Mouse (Mus musculus) myocyte (in vitro differentiated cells): ENCODE data around the gene Dennd1b. TPM values are rescaled to one million over a fixed set of nuclear protein-coding genes. Genes with fewer than 3 reads are reported as not detected.

Experiments
- H3K27me3 ChIP-seq: one replicate; pipeline ENCODE4 v1.6.1; 2011; ENCODE audit not compliant: control insufficient read depth, insufficient read depth, insufficient read length
- H3K36me3 ChIP-seq: one replicate; pipeline ENCODE4 v1.6.1; 2011; ENCODE audit not compliant: control insufficient read depth, insufficient read depth
- H3K4me2 ChIP-seq: one replicate; pipeline ENCODE4 v1.6.1; 2011; ENCODE audit warnings: low read depth, control low read depth
- H3K4me3 ChIP-seq: one replicate; pipeline ENCODE4 v1.5.1; 2011; ENCODE audit warnings: mild to moderate bottlenecking, control low read depth, moderate library complexity
- H3K79me2 ChIP-seq: one replicate; pipeline ENCODE4 v1.6.1; 2011; ENCODE audit not compliant: control insufficient read depth, insufficient read depth
- H3ac ChIP-seq: one replicate; pipeline ENCODE4 v1.6.1; 2011; ENCODE audit not compliant: control insufficient read depth, insufficient read length
- CEBPB ChIP-seq: IDR thresholded peaks from 2 replicates; pipeline ENCODE4 v1.6.1; 2011; ENCODE audit warnings: mild to moderate bottlenecking, moderate library complexity; ENCODE audit not compliant: poor library complexity, insufficient read depth, severe bottlenecking
- E2F4 ChIP-seq: IDR thresholded peaks from one replicate; pipeline ENCODE4 v1.6.1; 2011; ENCODE audit warnings: mild to moderate bottlenecking, control low read depth, moderate library complexity; ENCODE audit not compliant: insufficient read depth
- MAX ChIP-seq: IDR thresholded peaks from one replicate; pipeline ENCODE4 v1.6.1; 2011; ENCODE audit warnings: low read depth, mild to moderate bottlenecking, control low read depth
- MYOD1 ChIP-seq, 3 experiments: IDR thresholded peaks; one replicate each; pipeline ENCODE4 v1.6.1; 2011; ENCODE audit warnings: control low read depth in 2 of 3, low read depth in 2 of 3, mild to moderate bottlenecking in 2 of 3, moderate library complexity in 1 of 3; ENCODE audit not compliant: insufficient read length in 2 of 3, control insufficient read depth in 1 of 3
- MYOG ChIP-seq, 3 experiments: IDR thresholded peaks; one replicate each; pipeline ENCODE4 v1.6.1; 2011; ENCODE audit warnings: control low read depth in 2 of 3, low read depth in 2 of 3, mild to moderate bottlenecking in 2 of 3; ENCODE audit not compliant: insufficient read length in 2 of 3, control insufficient read depth in 1 of 3, insufficient read depth in 1 of 3
- POLR2A ChIP-seq: IDR thresholded peaks from one replicate; pipeline ENCODE4 v1.6.1; 2011; ENCODE audit warnings: low read depth, mild to moderate bottlenecking, control low read depth, moderate library complexity; ENCODE audit not compliant: insufficient read length
- POLR2AphosphoS2 ChIP-seq: IDR thresholded peaks from one replicate; pipeline ENCODE4 v1.6.1; 2011; ENCODE audit warnings: low read depth, control low read depth; ENCODE audit not compliant: insufficient read length
- REST ChIP-seq: IDR thresholded peaks from one replicate; pipeline ENCODE4 v1.6.1; 2011; ENCODE audit warnings: mild to moderate bottlenecking, control low read depth, moderate library complexity; ENCODE audit not compliant: insufficient read depth, insufficient read length
- SRF ChIP-seq: IDR thresholded peaks from one replicate; pipeline ENCODE4 v1.6.1; 2011; ENCODE audit warnings: low read depth; ENCODE audit not compliant: control insufficient read depth, insufficient read length
- TCF12 ChIP-seq: IDR thresholded peaks from one replicate; pipeline ENCODE4 v1.6.1; 2011; ENCODE audit warnings: mild to moderate bottlenecking, control low read depth; ENCODE audit not compliant: poor library complexity, insufficient read depth, severe bottlenecking
- TCF3 ChIP-seq: IDR thresholded peaks from one replicate; pipeline ENCODE4 v1.6.1; 2011; ENCODE audit warnings: low read depth, control low read depth; ENCODE audit not compliant: insufficient read length
- USF1 ChIP-seq: IDR thresholded peaks from one replicate; pipeline ENCODE4 v1.6.1; 2011; ENCODE audit warnings: low read depth, mild to moderate bottlenecking, control low read depth, moderate library complexity
- polyA plus RNA-seq: library from polyadenylated mRNA; unstranded; fragments of >200 nt; fragmentation: generic; extraction: Trizol; gene quantifications from one replicate; pipeline ENCODE4 v1.2.1, GENCODE M21; 2012; ENCODE audit warnings: missing spikeins

Dennd1b gene
- polyA plus RNA-seq, 1 experiment = 1.3 TPM

- no peak for TF ChIP-seq MYOD1 (IDR thresholded peaks at IDR 0.05; ENCODE audit: control insufficient read depth in 1 of 3, insufficient read length in 2 of 3, low read depth in 2 of 3)
- TF ChIP-seq TCF3 = no peak
- TF ChIP-seq MYOG (IDR thresholded peaks at IDR 0.05; ENCODE audit: control insufficient read depth in 1 of 3, insufficient read depth in 1 of 3, insufficient read length in 2 of 3, low read depth in 2 of 3) = no peak
- Histone ChIP-seq H3K27me3 (no peaks in the 10 kb centered on the region), H3K4me3 (no peak overlapping the region), H3K36me3 (no peaks in the 10 kb centered on the region), H3K79me2 (no peaks in the 10 kb centered on the region), H3K4me2 (no peak overlapping the region), H3ac (no peak overlapping the region)
Observed at GRCm38 (mm10) chr1:139038620-139039019, 75.4 kb downstream of the Dennd1b start.

GRCm38 (mm10) chr1:139039529-139040230, 76.4 kb downstream of the Dennd1b start:
- Histone ChIP-seq H3K79me2 (no peaks in the 10 kb centered on the region), H3K27me3 (no peaks in the 10 kb centered on the region), H3K4me3 (no peak overlapping the region), H3ac (no peak overlapping the region), H3K36me3 (no peaks in the 10 kb centered on the region), H3K4me2 (no peak overlapping the region)
- TF ChIP-seq CEBPB (no peak), POLR2A (no peak), TCF3 (no peak), MYOG (IDR thresholded peaks at IDR 0.05; ENCODE audit: control insufficient read depth in 1 of 3, insufficient read depth in 1 of 3, insufficient read length in 2 of 3, low read depth in 2 of 3) (no peak), TCF12 (no peak), MAX (no peak), E2F4 (no peak), REST (no peak), MYOD1 (IDR thresholded peaks at IDR 0.05; ENCODE audit: control insufficient read depth in 1 of 3, insufficient read length in 2 of 3, low read depth in 2 of 3) (no peak), SRF (no peak), USF1 (no peak), POLR2AphosphoS2 (no peak)

GRCm38 (mm10) chr1:139049075-139049474, 85.8 kb downstream of the Dennd1b start:
- Histone ChIP-seq H3K27me3 (no peaks in the 10 kb centered on the region), H3K4me2 (no peak overlapping the region), H3K4me3 (no peak overlapping the region), H3K36me3 (no peaks in the 10 kb centered on the region), H3K79me2 (no peaks in the 10 kb centered on the region), H3ac (no peak overlapping the region)
- TF ChIP-seq POLR2AphosphoS2 = no peak
- no peak for TF ChIP-seq MYOG (IDR thresholded peaks at IDR 0.05; ENCODE audit: control insufficient read depth in 1 of 3, insufficient read depth in 1 of 3, insufficient read length in 2 of 3, low read depth in 2 of 3)
- TF ChIP-seq TCF3 = no peak
- no peak for TF ChIP-seq MYOD1 (IDR thresholded peaks at IDR 0.05; ENCODE audit: control insufficient read depth in 1 of 3, insufficient read length in 2 of 3, low read depth in 2 of 3)
- no peak for TF ChIP-seq REST
- no peak for TF ChIP-seq TCF12
- no peak for TF ChIP-seq POLR2A
- TF ChIP-seq E2F4 = no peak
- no peak for TF ChIP-seq MAX
- no peak for TF ChIP-seq SRF
- no peak for TF ChIP-seq USF1
- TF ChIP-seq CEBPB = no peak

- Histone ChIP-seq H3ac (no peak overlapping the region), H3K4me3 (no peak overlapping the region), H3K79me2 (no peaks in the 10 kb centered on the region), H3K4me2 (no peak overlapping the region), H3K36me3 (peaks cover 4% of the 10 kb centered on the region), H3K27me3 (no peaks in the 10 kb centered on the region)
- TF ChIP-seq SRF (no peak), TCF3 (no peak), POLR2A (no peak), POLR2AphosphoS2 (no peak), USF1 (no peak), MAX (no peak), E2F4 (no peak), MYOD1 (IDR thresholded peaks at IDR 0.05; ENCODE audit: control insufficient read depth in 1 of 3, insufficient read length in 2 of 3, low read depth in 2 of 3) (no peak), CEBPB (no peak), TCF12 (no peak), REST (no peak), MYOG (IDR thresholded peaks at IDR 0.05; ENCODE audit: control insufficient read depth in 1 of 3, insufficient read depth in 1 of 3, insufficient read length in 2 of 3, low read depth in 2 of 3) (no peak)
Observed at GRCm38 (mm10) chr1:139049881-139050472, 86.7 kb downstream of the Dennd1b start.
